Mouse (Mus musculus): Measurements from ENCODE around the gene Gm7697. TPM values are rescaled to one million over a fixed set of nuclear protein-coding genes. Genes with fewer than 3 reads are reported as not detected.
"Not testable (repeated sequence)": the region's sequence is repeated elsewhere in the genome, so short reads cannot be mapped to it uniquely, and the experiment has no call there.

Gene Gm7697
- polyA plus RNA-seq, 2 experiments: not detected

GRCm38 (mm10) chr8:69540764-69541163 lies 18.0 kb upstream of the Gm7697 start:
- not testable (repeated sequence) for H3K27me3 ChIP-seq (ENCODE audit: control insufficient read depth, insufficient read depth, low read length); H3K4me1 ChIP-seq (replicated peaks; ENCODE audit: control insufficient read depth in 2 of 2, insufficient read depth in 2 of 2, low read length in 1 of 2); H3K9me3 ChIP-seq (ENCODE audit: control insufficient read depth, low read length)

DNA sequence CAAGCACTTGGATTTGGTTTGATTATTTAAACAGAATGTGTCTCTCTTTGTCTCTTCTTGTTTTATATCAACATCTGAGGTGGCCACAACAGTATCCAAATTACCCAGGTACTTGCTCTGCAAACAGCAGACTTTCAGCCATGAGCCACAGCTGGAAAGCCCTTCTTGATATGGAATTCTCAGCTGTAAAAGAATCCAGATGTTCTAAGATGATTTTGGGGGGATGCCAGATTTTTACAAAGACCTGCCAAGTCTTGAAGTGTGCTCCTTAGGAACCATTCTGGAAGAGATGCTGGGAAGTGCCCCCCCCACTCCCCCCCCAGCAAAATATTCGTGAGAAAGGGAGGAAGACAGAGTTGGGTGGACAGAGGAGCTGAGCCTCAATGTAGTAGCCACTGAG lies 17.6 kb upstream of the Gm7697 start:
- not testable (repeated sequence) for H3K4me2 ChIP-seq (ENCODE audit: low read depth); H3K27me3 ChIP-seq (ENCODE audit: control insufficient read depth, insufficient read depth, low read length); DNase-seq (ENCODE audit: low read depth in 3 of 3, low spot score in 3 of 3); ATAC-seq (ENCODE audit: insufficient read depth); H3K4me3 ChIP-seq (ENCODE audit: insufficient read depth in 1 of 2, low read depth in 2 of 2, low read length in 2 of 2); H3K9me3 ChIP-seq (ENCODE audit: control insufficient read depth, low read length); H3K27ac ChIP-seq; H3K36me3 ChIP-seq (replicated peaks; ENCODE audit: control insufficient read depth, insufficient read depth, low read depth); H3K9ac ChIP-seq (replicated peaks); H3K4me1 ChIP-seq (replicated peaks; ENCODE audit: control insufficient read depth in 2 of 2, insufficient read depth in 2 of 2, low read length in 1 of 2)
- WGBS (ENCODE audit: insufficient replicate concordance): 16% methylated on average over 1 of the region's 1 CpGs

More at GRCm38 (mm10) chr8:69540764-69541163, 18.0 kb upstream of the Gm7697 start:
- not testable (repeated sequence) for H3K9ac ChIP-seq (replicated peaks); DNase-seq (ENCODE audit: low read depth in 3 of 3, low spot score in 3 of 3); H3K4me3 ChIP-seq (ENCODE audit: insufficient read depth in 1 of 2, low read depth in 2 of 2, low read length in 2 of 2); ATAC-seq (ENCODE audit: insufficient read depth); H3K4me2 ChIP-seq (ENCODE audit: low read depth); H3K27ac ChIP-seq; H3K36me3 ChIP-seq (replicated peaks; ENCODE audit: control insufficient read depth, insufficient read depth, low read depth)
- 70% methylated on average over 7 of the region's 7 CpGs for WGBS (ENCODE audit: insufficient replicate concordance)

DNA sequence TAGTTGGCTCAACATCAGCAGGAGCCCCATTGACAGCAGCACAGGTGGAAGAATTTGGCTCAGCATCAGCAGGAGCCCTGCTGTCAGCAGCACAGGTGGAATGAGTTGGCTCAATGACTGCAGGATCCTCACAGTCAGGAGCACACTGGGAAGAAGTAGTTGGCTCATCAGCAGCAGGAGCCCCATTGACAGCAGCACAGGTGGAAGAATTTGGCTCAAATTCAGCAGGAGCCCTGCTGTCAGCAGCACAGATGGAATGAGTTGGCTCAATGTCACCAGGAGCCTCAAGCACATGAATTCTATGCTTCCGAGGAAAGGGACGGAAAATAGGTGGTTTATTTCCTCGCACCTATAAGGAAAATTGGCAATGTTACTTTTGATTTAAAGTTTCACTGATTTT lies 47.8 kb downstream of the Gm7697 start:
- not testable (repeated sequence) for H3K4me2 ChIP-seq (ENCODE audit: low read depth); H3K9me3 ChIP-seq (ENCODE audit: control insufficient read depth, low read length); H3K4me1 ChIP-seq (replicated peaks; ENCODE audit: control insufficient read depth in 2 of 2, insufficient read depth in 2 of 2, low read length in 1 of 2); DNase-seq (ENCODE audit: low read depth in 3 of 3, low spot score in 3 of 3); H3K9ac ChIP-seq (replicated peaks); H3K4me3 ChIP-seq (ENCODE audit: insufficient read depth in 1 of 2, low read depth in 2 of 2, low read length in 2 of 2); H3K27me3 ChIP-seq (ENCODE audit: control insufficient read depth, insufficient read depth, low read length); H3K36me3 ChIP-seq (replicated peaks; ENCODE audit: control insufficient read depth, insufficient read depth, low read depth); ATAC-seq (ENCODE audit: insufficient read depth); H3K27ac ChIP-seq
- 79% methylated on average over 1 of the region's 3 CpGs for WGBS (ENCODE audit: insufficient replicate concordance)

- not testable (repeated sequence) for ATAC-seq (ENCODE audit: insufficient read depth); H3K9me3 ChIP-seq (ENCODE audit: control insufficient read depth, low read length); H3K4me3 ChIP-seq (ENCODE audit: insufficient read depth in 1 of 2, low read depth in 2 of 2, low read length in 2 of 2); H3K36me3 ChIP-seq (replicated peaks; ENCODE audit: control insufficient read depth, insufficient read depth, low read depth); H3K9ac ChIP-seq (replicated peaks); H3K27me3 ChIP-seq (ENCODE audit: control insufficient read depth, insufficient read depth, low read length); H3K27ac ChIP-seq; H3K4me2 ChIP-seq (ENCODE audit: low read depth); DNase-seq (ENCODE audit: low read depth in 3 of 3, low spot score in 3 of 3); H3K4me1 ChIP-seq (replicated peaks; ENCODE audit: control insufficient read depth in 2 of 2, insufficient read depth in 2 of 2, low read length in 1 of 2)
- WGBS (ENCODE audit: insufficient replicate concordance): 63% methylated on average over 1 of the region's 3 CpGs
Measured at GRCm38 (mm10) chr8:69453465-69453864, 69.3 kb downstream of the Gm7697 start, which contains the start of gene Gm9495. Gene Gm9495, minus strand, starts transcription at chr8:69453565.

Other genes with a start within 250 kb of the Gm7697 start
- gene Gm9495, start 69.4 kb downstream of the Gm7697 start, polyA plus RNA-seq (2012; rRNA removed): not detected in 2 replicates
- gene Gm9495, start 69.4 kb downstream of the Gm7697 start, polyA plus RNA-seq (2014; fragmentation: Nextera tagmentation; extraction: Ambion mirVana): not detected in 2 replicates
- 3.4 and 4.1 TPM in 2 replicates for gene Zfp868, start 102.6 kb upstream of the Gm7697 start, polyA plus RNA-seq (2012; rRNA removed)
- 5.1 and 5.9 TPM in 2 replicates for gene Zfp868, start 102.6 kb upstream of the Gm7697 start, polyA plus RNA-seq (2014; fragmentation: Nextera tagmentation; extraction: Ambion mirVana)
- 0.30 and 0.32 TPM in 2 replicates for gene Zfp964, start 131.5 kb upstream of the Gm7697 start, polyA plus RNA-seq (2012; rRNA removed)
- 0.15 and 0.35 TPM in 2 replicates for gene Zfp964, start 131.5 kb upstream of the Gm7697 start, polyA plus RNA-seq (2014; fragmentation: Nextera tagmentation; extraction: Ambion mirVana)
- gene Zfp869, start 187.7 kb upstream of the Gm7697 start, polyA plus RNA-seq (2012; rRNA removed): 2.7 and 4.9 TPM in 2 replicates
- 10.0 and 12.3 TPM in 2 replicates for gene Zfp869, start 187.7 kb upstream of the Gm7697 start, polyA plus RNA-seq (2014; fragmentation: Nextera tagmentation; extraction: Ambion mirVana)
- gene Zfp963, start 227.0 kb upstream of the Gm7697 start, polyA plus RNA-seq (2012; rRNA removed): 1.2 and 1.8 TPM in 2 replicates
- 1.9 and 2.0 TPM in 2 replicates for gene Zfp963, start 227.0 kb upstream of the Gm7697 start, polyA plus RNA-seq (2014; fragmentation: Nextera tagmentation; extraction: Ambion mirVana)

All from liver, embryonic 14.5 days (tissue).